Mouse (Mus musculus): ENCODE measurements around the gene Hrh1.

GRCm38 (mm10) chr6:114394982-114395381 is 2.8 kb upstream of the Hrh1 start:
- TF ChIP-seq CTCF (IDR thresholded peaks at IDR 0.05; ENCODE audit: control insufficient read depth, insufficient read depth, low read length): no peak
- TF ChIP-seq POLR2A (IDR thresholded peaks at IDR 0.05; ENCODE audit: borderline replicate concordance, control insufficient read depth, low read depth, low read length): no peak

Measured in bone marrow, adult 2 months (tissue).